13 mouse cellular contexts compared by ENCODE assay signal in the genomic region with DNA sequence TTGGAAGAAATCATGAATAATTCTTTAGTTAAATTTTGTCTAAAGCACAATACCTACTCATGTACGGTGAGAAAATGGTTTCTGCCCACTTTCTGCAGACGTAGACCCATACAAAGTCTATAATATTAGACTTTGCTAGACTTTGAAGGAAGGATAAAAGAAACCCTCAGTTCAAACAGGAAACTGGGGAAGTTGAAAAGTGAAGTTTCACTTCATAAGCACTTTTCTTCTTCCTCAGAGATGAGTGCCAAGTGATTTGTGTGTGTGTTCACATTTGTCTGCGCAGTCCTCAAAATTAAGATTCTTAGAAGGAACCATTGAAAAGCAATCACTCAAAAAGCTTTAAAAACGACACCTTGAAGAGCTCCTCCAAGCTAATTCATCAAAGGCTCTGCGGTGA.
"Had no signal": no experiment of that assay in that cellular context is flagged by ENCODE, and none has a peak within 500 bp of the region (broad histone marks: within the 10 kb centered on the region; RNA-seq: fewer than 3 reads in every experiment).

No protein-coding gene starts in this region.

- ATAC-seq: intestine, embryonic 16.5 days; lung, postnatal 0 days; midbrain, embryonic 13.5 days; midbrain, embryonic 16.5 days had no signal

- DNase-seq: kidney, adult 18-20 months; kidney, postnatal 25 days; layer of hippocampus, adult 9-11 months; liver, embryonic 13.5 days; lung, adult 2 months; right cerebral cortex, postnatal 25 days; spleen, adult 18-20 months; thymus, adult 2 months; thymus, postnatal 25 days had no signal
